Mouse (Mus musculus) embryonic facial prominence, embryonic 15.5 days (tissue): Measurements from ENCODE around the gene Spock1. TPM values are rescaled to one million over a fixed set of nuclear protein-coding genes. Genes with fewer than 3 reads are reported as not detected.

Experiments used
- ATAC-seq: fragments of 200-750 bp; cut with Nextera tagmentation; 2 replicates; pipeline ENCODE4 v1.8.0; 2017; ENCODE audit warnings: low read depth, moderate TSS enrichment; ENCODE audit not compliant: insufficient number of reproducible peaks, low FRiP score, low TSS enrichment
- H3K27ac ChIP-seq: fragments of 300-500 bp; sonication (generic); replicated peaks from 2 replicates; pipeline ENCODE4 v1.5.1; 2015; ENCODE audit warnings: mild to moderate bottlenecking, inconsistent platforms
- H3K27me3 ChIP-seq: fragments of 300-500 bp; sonication (generic); 2 replicates; pipeline ENCODE4 v1.6.1; 2015; ENCODE audit warnings: inconsistent platforms
- H3K36me3 ChIP-seq: fragments of 300-500 bp; sonication (generic); 2 replicates; pipeline ENCODE4 v1.6.1; 2015; ENCODE audit warnings: mild to moderate bottlenecking, inconsistent platforms
- H3K4me1 ChIP-seq: fragments of 300-500 bp; sonication (generic); 2 replicates; pipeline ENCODE4 v1.6.1; 2015; ENCODE audit warnings: inconsistent platforms
- H3K4me2 ChIP-seq: fragments of 300-500 bp; sonication (generic); replicated peaks from 2 replicates; pipeline ENCODE4 v1.6.1; 2015; ENCODE audit warnings: mild to moderate bottlenecking, inconsistent platforms
- H3K4me3 ChIP-seq: fragments of 300-500 bp; sonication (generic); replicated peaks from 2 replicates; pipeline ENCODE4 v1.5.1; 2015; ENCODE audit warnings: mild to moderate bottlenecking, inconsistent platforms
- H3K9ac ChIP-seq: fragments of 300-500 bp; sonication (generic); 2 replicates; pipeline ENCODE4 v1.6.1; 2015; ENCODE audit warnings: inconsistent platforms
- H3K9me3 ChIP-seq: fragments of 300-500 bp; sonication (generic); replicated peaks from 2 replicates; pipeline ENCODE4 v1.6.1; 2016; ENCODE audit warnings: inconsistent platforms
- WGBS: fragments of 180-500 bp; shearing (Covaris S2); methylation state at CpG from one replicate; pipeline ENCODE4 v1.1.7; 2015; 5-methylcytosine and 5-hydroxymethylcytosine counted together
- polyA plus RNA-seq: library from polyadenylated mRNA; unstranded; fragments of >200 nt; fragmentation: Nextera tagmentation; extraction: Ambion mirVana; gene quantifications from 2 replicates; pipeline ENCODE4 v1.2.1, GENCODE M21; 2015

The Spock1 gene
- polyA plus RNA-seq, 1 experiment from 2014 or later = 14.4 TPM

DNA sequence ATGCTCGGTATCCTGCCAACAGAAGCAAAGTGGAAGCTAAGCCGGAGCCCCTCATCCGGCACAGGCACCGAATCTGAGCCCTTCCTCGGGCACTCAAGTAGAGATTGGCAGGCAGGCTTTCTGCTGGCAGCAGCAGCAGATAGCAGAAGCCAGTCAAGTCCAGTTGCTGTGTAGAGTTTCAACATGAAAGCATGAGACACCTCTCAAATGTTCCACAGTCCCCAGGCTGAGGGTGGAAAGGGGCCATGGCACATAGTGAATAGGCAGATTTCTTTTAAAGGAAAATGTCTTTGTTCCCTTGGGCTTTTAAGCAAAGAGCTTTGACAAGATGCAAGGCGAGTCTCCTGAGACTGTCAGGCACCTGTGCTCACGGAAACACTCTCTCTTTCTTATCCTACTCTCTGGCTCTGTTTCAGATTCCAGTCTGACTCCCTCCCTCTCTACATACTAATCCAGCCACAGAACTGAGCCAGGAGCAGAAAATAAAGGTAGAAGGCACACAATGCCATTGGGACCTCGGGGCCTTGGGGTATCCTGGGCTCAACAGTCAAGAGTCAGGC lies 371.1 kb downstream of the Spock1 start:
- H3K4me3 ChIP-seq = no peak overlapping the region
- 0 out of 2 replicates have a peak, but pooled peaks cover 4% of the 10 kb centered on the region for H3K4me1 ChIP-seq
- H3K27me3 ChIP-seq = no peaks in the 10 kb centered on the region
- H3K4me2 ChIP-seq = no peak overlapping the region
- 73% methylated on average over 8 of the region's 8 CpGs for WGBS
- H3K36me3 ChIP-seq = no peaks in the 10 kb centered on the region
- H3K9me3 ChIP-seq = no peaks in the 10 kb centered on the region
- no peak overlapping the region for H3K27ac ChIP-seq
- H3K9ac ChIP-seq = no peak overlapping the region
- peak; percentile 32; the same call in 1 of the 2 replicates for ATAC-seq

GRCm38 (mm10) chr13:57534325-57534724 lies 373.8 kb downstream of the Spock1 start:
- Histone ChIP-seq H3K9ac (no peak overlapping the region), H3K27ac (no peak overlapping the region), H3K4me1 (no peaks in the 10 kb centered on the region), H3K4me2 (no peak overlapping the region), H3K9me3 (no peaks in the 10 kb centered on the region), H3K27me3 (no peaks in the 10 kb centered on the region), H3K36me3 (no peaks in the 10 kb centered on the region), H3K4me3 (no peak overlapping the region)
- no peak for ATAC-seq
- 85% methylated on average over 7 of the region's 7 CpGs for WGBS

DNA sequence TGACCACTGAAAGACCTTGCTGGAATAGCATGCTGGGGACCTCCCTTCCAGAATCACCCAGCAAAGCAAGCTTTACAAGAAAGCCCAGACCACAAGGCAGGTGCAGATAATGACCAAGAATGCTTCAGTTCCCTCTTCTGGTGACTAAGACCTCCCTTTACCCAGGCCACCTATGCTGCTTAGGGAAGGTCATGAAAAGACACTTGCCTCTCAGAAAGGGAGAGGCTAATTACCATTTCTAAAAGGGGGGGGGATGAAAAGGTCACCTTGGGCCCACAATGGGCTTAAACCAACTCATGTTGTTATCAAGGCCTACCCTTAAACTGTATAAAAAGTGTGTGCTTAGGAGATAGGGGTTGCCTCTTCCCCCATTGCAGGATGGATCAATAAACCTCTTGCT lies 382.2 kb downstream of the Spock1 start:
- Histone ChIP-seq H3K27ac (no peak overlapping the region), H3K4me1 (no peaks in the 10 kb centered on the region), H3K27me3 (no peaks in the 10 kb centered on the region), H3K4me3 (no peak overlapping the region), H3K4me2 (no peak overlapping the region), H3K36me3 (no peaks in the 10 kb centered on the region), H3K9me3 (no peaks in the 10 kb centered on the region), H3K9ac (no peak overlapping the region)
- ATAC-seq = no peak

GRCm38 (mm10) chr13:57524546-57524945 lies 383.6 kb downstream of the Spock1 start:
- Histone ChIP-seq H3K36me3 (no peaks in the 10 kb centered on the region), H3K27me3 (no peaks in the 10 kb centered on the region), H3K4me2 (no peak overlapping the region), H3K4me3 (no peak overlapping the region), H3K27ac (no peak overlapping the region), H3K4me1 (no peaks in the 10 kb centered on the region), H3K9me3 (no peaks in the 10 kb centered on the region), H3K9ac (no peak overlapping the region)
- ATAC-seq = no peak
- 72% methylated on average over 3 of the region's 3 CpGs for WGBS

- WGBS = 71% methylated on average over 5 of the region's 5 CpGs
- H3K27me3 ChIP-seq = no peaks in the 10 kb centered on the region
- no peak overlapping the region for H3K4me3 ChIP-seq
Observed at GRCm38 (mm10) chr13:57523366-57523765, 384.8 kb downstream of the Spock1 start.

GRCm38 (mm10) chr13:57522319-57522718 lies 385.8 kb downstream of the Spock1 start:
- H3K9me3 ChIP-seq = no peaks in the 10 kb centered on the region
- H3K4me2 ChIP-seq = no peak overlapping the region
- no peak overlapping the region for H3K27ac ChIP-seq
- no peak for ATAC-seq
- H3K4me1 ChIP-seq = no peaks in the 10 kb centered on the region
- no peaks in the 10 kb centered on the region for H3K36me3 ChIP-seq
- 71% methylated on average over 4 of the region's 4 CpGs for WGBS
- no peak overlapping the region for H3K9ac ChIP-seq
- H3K4me3 ChIP-seq = no peak overlapping the region
- H3K27me3 ChIP-seq = no peaks in the 10 kb centered on the region

More at GRCm38 (mm10) chr13:57523366-57523765, 384.8 kb downstream of the Spock1 start:
- Histone ChIP-seq H3K36me3 (no peaks in the 10 kb centered on the region), H3K4me2 (no peak overlapping the region), H3K9me3 (no peaks in the 10 kb centered on the region), H3K4me1 (no peaks in the 10 kb centered on the region), H3K27ac (no peak overlapping the region), H3K9ac (no peak overlapping the region)
- ATAC-seq = no peak

GRCm38 (mm10) chr13:57521152-57521551 lies 387.0 kb downstream of the Spock1 start:
- whole genome bisulfite sequencing = 16% methylated on average over 3 of the region's 3 CpGs

GRCm38 (mm10) chr13:57519790-57520189 lies 388.3 kb downstream of the Spock1 start:
- Histone ChIP-seq H3K9me3 (no peaks in the 10 kb centered on the region), H3K4me2 (no peak overlapping the region), H3K9ac (no peak overlapping the region), H3K4me1 (no peaks in the 10 kb centered on the region), H3K27ac (no peak overlapping the region), H3K27me3 (no peaks in the 10 kb centered on the region), H3K36me3 (no peaks in the 10 kb centered on the region), H3K4me3 (no peak overlapping the region)
- ATAC-seq = no peak
- WGBS = 43% methylated on average over 11 of the region's 11 CpGs

More at GRCm38 (mm10) chr13:57521152-57521551, 387.0 kb downstream of the Spock1 start:
- Histone ChIP-seq H3K36me3 (no peaks in the 10 kb centered on the region), H3K4me2 (no peak overlapping the region), H3K9ac (no peak overlapping the region), H3K4me3 (no peak overlapping the region), H3K27me3 (no peaks in the 10 kb centered on the region), H3K27ac (no peak overlapping the region), H3K9me3 (no peaks in the 10 kb centered on the region), H3K4me1 (no peaks in the 10 kb centered on the region)
- ATAC-seq = no peak

- no peaks in the 10 kb centered on the region for H3K36me3 ChIP-seq
- no peaks in the 10 kb centered on the region for H3K9me3 ChIP-seq
- H3K27me3 ChIP-seq = no peaks in the 10 kb centered on the region
- no peaks in the 10 kb centered on the region for H3K4me1 ChIP-seq
- ATAC-seq = no peak
- H3K27ac ChIP-seq = no peak overlapping the region
- WGBS = 44% methylated on average over 11 of the region's 11 CpGs
- H3K9ac ChIP-seq = no peak overlapping the region
- no peak overlapping the region; the same call in 1 of the 2 replicates for H3K4me2 ChIP-seq
- H3K4me3 ChIP-seq = no peak overlapping the region
Observed at GRCm38 (mm10) chr13:57515737-57516136, 392.4 kb downstream of the Spock1 start.

- H3K4me2 ChIP-seq = no peak overlapping the region
- H3K4me3 ChIP-seq = no peak overlapping the region
- no peaks in the 10 kb centered on the region for H3K36me3 ChIP-seq
- no peaks in the 10 kb centered on the region for H3K9me3 ChIP-seq
- no peak overlapping the region for H3K9ac ChIP-seq
- WGBS = 78% methylated on average over 7 of the region's 7 CpGs
- no peak for ATAC-seq
- H3K27me3 ChIP-seq = no peaks in the 10 kb centered on the region
- H3K4me1 ChIP-seq = no peaks in the 10 kb centered on the region
- no peak overlapping the region for H3K27ac ChIP-seq
Observed at GRCm38 (mm10) chr13:57501552-57501951, 406.6 kb downstream of the Spock1 start.

GRCm38 (mm10) chr13:57496778-57497177 lies 411.4 kb downstream of the Spock1 start:
- H3K4me2 ChIP-seq = no peak overlapping the region
- no peak for ATAC-seq
- no peaks in the 10 kb centered on the region for H3K36me3 ChIP-seq
- WGBS = 80% methylated on average over 7 of the region's 7 CpGs
- no peaks in the 10 kb centered on the region for H3K4me1 ChIP-seq
- H3K9me3 ChIP-seq = no peaks in the 10 kb centered on the region
- no peak overlapping the region for H3K9ac ChIP-seq
- no peaks in the 10 kb centered on the region for H3K27me3 ChIP-seq
- no peak overlapping the region for H3K27ac ChIP-seq
- H3K4me3 ChIP-seq = no peak overlapping the region

GRCm38 (mm10) chr13:57494838-57495237 lies 413.3 kb downstream of the Spock1 start:
- Histone ChIP-seq H3K4me3 (no peak overlapping the region), H3K4me1 (no peaks in the 10 kb centered on the region), H3K27ac (no peak overlapping the region), H3K9ac (no peak overlapping the region), H3K4me2 (no peak overlapping the region), H3K9me3 (no peaks in the 10 kb centered on the region), H3K36me3 (no peaks in the 10 kb centered on the region), H3K27me3 (no peaks in the 10 kb centered on the region)
- 36% methylated on average over 1 of the region's 1 CpGs for WGBS
- ATAC-seq = no peak
